Mouse (Mus musculus): ENCODE measurements at regions not wholly inside any gene's neighbourhood (a gene's known extent, or its start where the extent isn't known, plus 50 kb on each side); places are given as distances from the start of the nearest gene placed in this dataset.

GRCm38 (mm10) chr9:26663544-26663943 lies 70.0 kb upstream of the B3gat1 start:
- Histone ChIP-seq H3K9me3 (replicated peaks; ENCODE audit: control insufficient read depth, low read length) (no peaks in the 10 kb centered on the region), H3K4me2 (ENCODE audit: low read depth, low read length) (no peak overlapping the region), H3K27me3 (ENCODE audit: control insufficient read depth, insufficient read depth, low read length) (no peaks in the 10 kb centered on the region), H3K4me3 (ENCODE audit: low read length) (no peak overlapping the region), H3K4me1 (ENCODE audit: control insufficient read depth, insufficient read depth, low read length) (no peaks in the 10 kb centered on the region), H3K36me3 (ENCODE audit: control insufficient read depth, insufficient read depth) (no peaks in the 10 kb centered on the region), H3K27ac (ENCODE audit: low read length) (no peak overlapping the region), H3K9ac (ENCODE audit: low read length) (no peak overlapping the region)
- ATAC-seq (replicated peaks; ENCODE audit: extremely low read depth, insufficient read depth, low FRiP score), result no peak
- no CpG with 5 or more reads among the region's 1 CpGs for WGBS

GRCm38 (mm10) chr9:26667835-26668234 lies 65.7 kb upstream of the B3gat1 start:
- no peak for ATAC-seq (replicated peaks; ENCODE audit: extremely low read depth, insufficient read depth, low FRiP score)
- Histone ChIP-seq H3K27me3 (ENCODE audit: control insufficient read depth, insufficient read depth, low read length) (no peaks in the 10 kb centered on the region), H3K9ac (ENCODE audit: low read length) (no peak overlapping the region), H3K4me3 (ENCODE audit: low read length) (no peak overlapping the region), H3K27ac (ENCODE audit: low read length) (no peak overlapping the region), H3K9me3 (replicated peaks; ENCODE audit: control insufficient read depth, low read length) (no peaks in the 10 kb centered on the region), H3K4me2 (ENCODE audit: low read depth, low read length) (no peak overlapping the region), H3K4me1 (ENCODE audit: control insufficient read depth, insufficient read depth, low read length) (no peaks in the 10 kb centered on the region), H3K36me3 (ENCODE audit: control insufficient read depth, insufficient read depth) (no peaks in the 10 kb centered on the region)
- WGBS, result 70% methylated on average over 3 of the region's 3 CpGs

- no peak overlapping the region for H3K4me3 ChIP-seq (ENCODE audit: low read length)
- ATAC-seq (replicated peaks; ENCODE audit: extremely low read depth, insufficient read depth, low FRiP score), result no peak
- H3K27ac ChIP-seq (ENCODE audit: low read length), result no peak overlapping the region
- H3K9me3 ChIP-seq (replicated peaks; ENCODE audit: control insufficient read depth, low read length), result no peaks in the 10 kb centered on the region
- no peak overlapping the region for H3K4me2 ChIP-seq (ENCODE audit: low read depth, low read length)
- H3K36me3 ChIP-seq (ENCODE audit: control insufficient read depth, insufficient read depth), result no peaks in the 10 kb centered on the region
- WGBS, result 81% methylated on average over 2 of the region's 2 CpGs
- H3K4me1 ChIP-seq (ENCODE audit: control insufficient read depth, insufficient read depth, low read length), result no peaks in the 10 kb centered on the region
- no peak overlapping the region for H3K9ac ChIP-seq (ENCODE audit: low read length)
- H3K27me3 ChIP-seq (ENCODE audit: control insufficient read depth, insufficient read depth, low read length), result no peaks in the 10 kb centered on the region
These were observed 59.3 kb upstream of the B3gat1 start for GRCm38 (mm10) chr9:26674059-26674757.

- Histone ChIP-seq H3K4me1 (ENCODE audit: control insufficient read depth, insufficient read depth, low read length) (no peaks in the 10 kb centered on the region), H3K27me3 (ENCODE audit: control insufficient read depth, insufficient read depth, low read length) (no peaks in the 10 kb centered on the region), H3K4me3 (ENCODE audit: low read length) (no peak overlapping the region), H3K27ac (ENCODE audit: low read length) (no peak overlapping the region), H3K36me3 (ENCODE audit: control insufficient read depth, insufficient read depth) (no peaks in the 10 kb centered on the region), H3K9me3 (replicated peaks; ENCODE audit: control insufficient read depth, low read length) (no peaks in the 10 kb centered on the region), H3K4me2 (ENCODE audit: low read depth, low read length) (no peak overlapping the region), H3K9ac (ENCODE audit: low read length) (no peak overlapping the region)
- ATAC-seq (replicated peaks; ENCODE audit: extremely low read depth, insufficient read depth, low FRiP score), result no peak
- WGBS, result 21% methylated on average over 6 of the region's 6 CpGs
These were observed 55.2 kb upstream of the B3gat1 start for GRCm38 (mm10) chr9:26678288-26678687.

DNA sequence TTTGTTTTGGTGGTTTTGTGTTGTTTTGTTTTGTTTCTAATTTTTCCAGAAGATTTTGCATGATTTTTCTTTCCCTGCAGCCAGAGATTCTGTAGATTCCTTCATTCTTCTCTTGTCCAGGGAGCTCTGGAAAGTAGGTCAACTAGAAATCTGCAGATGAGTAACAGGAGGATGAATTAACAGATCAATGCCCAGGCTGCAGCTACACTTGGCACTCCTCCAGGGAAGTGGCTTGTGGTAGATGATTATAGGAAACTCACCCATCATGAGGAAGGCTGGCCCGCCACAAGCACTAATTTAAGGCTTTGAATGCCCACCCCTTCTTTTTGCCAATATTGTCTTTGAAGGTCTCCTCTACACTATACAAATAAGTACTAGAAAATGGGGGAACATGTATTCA lies 52.0 kb upstream of the B3gat1 start:
- H3K4me3 ChIP-seq (ENCODE audit: low read length), result no peak overlapping the region
- no peaks in the 10 kb centered on the region for H3K36me3 ChIP-seq (ENCODE audit: control insufficient read depth, insufficient read depth)
- no peak overlapping the region for H3K4me2 ChIP-seq (ENCODE audit: low read depth, low read length)
- no peak overlapping the region for H3K9ac ChIP-seq (ENCODE audit: low read length)
- no peak for ATAC-seq (replicated peaks; ENCODE audit: extremely low read depth, insufficient read depth, low FRiP score)
- H3K4me1 ChIP-seq (ENCODE audit: control insufficient read depth, insufficient read depth, low read length), result no peaks in the 10 kb centered on the region
- WGBS, result 74% methylated on average over 1 of the region's 1 CpGs
- H3K9me3 ChIP-seq (replicated peaks; ENCODE audit: control insufficient read depth, low read length), result no peaks in the 10 kb centered on the region
- H3K27me3 ChIP-seq (ENCODE audit: control insufficient read depth, insufficient read depth, low read length), result no peaks in the 10 kb centered on the region
- H3K27ac ChIP-seq (ENCODE audit: low read length), result no peak overlapping the region

Data from heart, embryonic 16.5 days (tissue).